Mouse (Mus musculus) adrenal gland, adult 8-10 months (tissue): ENCODE data around the gene Tm4sf19. TPM values are rescaled to one million over a fixed set of nuclear protein-coding genes. Genes with fewer than 3 reads are reported as not detected.

Source experiments
- DNase-seq: peaks from one replicate; pipeline ENCODE4 v3.0.0; 2022
- total RNA-seq, 4 experiments: library from RNA; stranded (reverse); gene quantifications; 2 replicates each; pipeline ENCODE4 v1.2.4; 2022

Gene Tm4sf19
- total RNA-seq: under 1 TPM; 0.37 to 0.91 (median 0.45) TPM

GRCm38 (mm10) chr16:32400267-32400666 is at the start of gene Tm4sf19:
TSS of gene Tm4sf19 (plus strand) at chr16:32400506.
- no peak for DNase-seq

- no peak for DNase-seq
Observed at GRCm38 (mm10) chr16:32350776-32351175, 49.5 kb upstream of the Tm4sf19 start.

- no peak for DNase-seq
Observed at GRCm38 (mm10) chr16:32363530-32363929, 36.8 kb upstream of the Tm4sf19 start.

- DNase-seq: no peak
Observed at GRCm38 (mm10) chr16:32371351-32371750, 29.0 kb upstream of the Tm4sf19 start.

GRCm38 (mm10) chr16:32379575-32379974 is 20.7 kb upstream of the Tm4sf19 start:
- DNase-seq: no peak

- DNase-seq: no peak
Observed at GRCm38 (mm10) chr16:32382901-32383300, 17.4 kb upstream of the Tm4sf19 start.

- no peak for DNase-seq
Observed at GRCm38 (mm10) chr16:32384885-32385284, 15.4 kb upstream of the Tm4sf19 start.

GRCm38 (mm10) chr16:32386826-32387225 is 13.5 kb upstream of the Tm4sf19 start:
- no peak for DNase-seq

- no peak for DNase-seq
Observed at GRCm38 (mm10) chr16:32389049-32389448, 11.3 kb upstream of the Tm4sf19 start.

GRCm38 (mm10) chr16:32389841-32390240 is 10.5 kb upstream of the Tm4sf19 start:
- DNase-seq: no peak

GRCm38 (mm10) chr16:32390882-32391281 is 9.4 kb upstream of the Tm4sf19 start:
- DNase-seq: no peak

- no peak for DNase-seq
Observed at GRCm38 (mm10) chr16:32395679-32396540, 4.4 kb upstream of the Tm4sf19 start.

- DNase-seq: no peak
Observed at GRCm38 (mm10) chr16:32396541-32396835, 3.8 kb upstream of the Tm4sf19 start.

- DNase-seq: no peak
Observed at GRCm38 (mm10) chr16:32398206-32398605, 2.1 kb upstream of the Tm4sf19 start.

GRCm38 (mm10) chr16:32401335-32401965 is 1.1 kb downstream of the Tm4sf19 start:
- DNase-seq: no peak

GRCm38 (mm10) chr16:32402818-32403217 is 2.5 kb downstream of the Tm4sf19 start:
- DNase-seq: no peak

GRCm38 (mm10) chr16:32405716-32406115 is 5.4 kb downstream of the Tm4sf19 start:
- DNase-seq: no peak

GRCm38 (mm10) chr16:32406671-32407070 is 6.4 kb downstream of the Tm4sf19 start:
- no peak for DNase-seq

- no peak for DNase-seq
Observed at GRCm38 (mm10) chr16:32407730-32408129, 7.4 kb downstream of the Tm4sf19 start.

- DNase-seq: no peak
Observed at GRCm38 (mm10) chr16:32417457-32417856, 17.2 kb downstream of the Tm4sf19 start.

- peak; percentile 95 for DNase-seq
Observed at GRCm38 (mm10) chr16:32419517-32420483, 19.5 kb downstream of the Tm4sf19 start, which contains the start of gene Tctex1d2. TSS of gene Tctex1d2 (plus strand) at chr16:32419702.

- no peak for DNase-seq
Observed at GRCm38 (mm10) chr16:32427506-32427905, 27.2 kb downstream of the Tm4sf19 start.
